ENCODE assay signal across 19 mouse cellular contexts in genomic region chr16:33410605-33411004, GRCm38 (mm10).
"Had no signal": no experiment of that assay in that cellular context is flagged by ENCODE, and none has a peak within 500 bp of the region (broad histone marks: within the 10 kb centered on the region; RNA-seq: fewer than 3 reads in every experiment).

No protein-coding gene starts in this region.

- H3K36me3 ChIP-seq: midbrain, embryonic 10.5 days; midbrain, embryonic 12.5 days; neural tube, embryonic 13.5 days; neural tube, embryonic 15.5 days had no signal

- H3K27me3 ChIP-seq: midbrain, embryonic 12.5 days; neural tube, embryonic 13.5 days; neural tube, embryonic 15.5 days had no signal

- H3K4me3 ChIP-seq: midbrain, embryonic 10.5 days; midbrain, embryonic 12.5 days; myocyte; neural tube, embryonic 13.5 days; neural tube, embryonic 15.5 days had no signal

- H3K4me2 ChIP-seq: lung, embryonic 14.5 days; midbrain, embryonic 12.5 days; neural tube, embryonic 13.5 days; neural tube, embryonic 15.5 days had no signal

- H3K9ac ChIP-seq: lung, embryonic 14.5 days; midbrain, embryonic 12.5 days; neural tube, embryonic 13.5 days; neural tube, embryonic 15.5 days had no signal

- H3K9me3 ChIP-seq: midbrain, embryonic 10.5 days; midbrain, embryonic 12.5 days; neural tube, embryonic 13.5 days; neural tube, embryonic 15.5 days had no signal

- H3K27ac ChIP-seq: midbrain, embryonic 10.5 days; midbrain, embryonic 12.5 days; neural tube, embryonic 13.5 days; neural tube, embryonic 15.5 days had no signal

- DNase-seq: lung, adult 18-20 months; lung, embryonic 14.5 days; lung, postnatal 10 days; lung, postnatal 4 days; midbrain, embryonic 14.5 days; retina, postnatal 1 day; right cerebral cortex, adult 18-20 months; right cerebral cortex, postnatal 25 days; right cerebral cortex, postnatal 4 days; spleen, adult 18-20 months; thymus, adult 18-20 months; thymus, postnatal 25 days; thymus, postnatal 4 days had no signal

- ATAC-seq: midbrain, embryonic 16.5 days had no signal
